Mouse (Mus musculus) thymus, postnatal 0 days (tissue): ENCODE data around the gene Socs4. TPM values are rescaled to one million over a fixed set of nuclear protein-coding genes. Genes with fewer than 3 reads are reported as not detected.

Source experiments
- DNase-seq: peaks from one replicate; pipeline ENCODE4 v3.0.0-alpha.2; 2015; ENCODE audit warnings: low spot score
- polyA plus RNA-seq: library from polyadenylated mRNA; unstranded; fragments of >200 nt; fragmentation: Nextera tagmentation; extraction: Ambion mirVana; gene quantifications from 2 replicates; pipeline ENCODE4 v1.2.1, GENCODE M21; 2015

The Socs4 gene
- polyA plus RNA-seq, 1 experiment from 2014 or later = 6.7 TPM

GRCm38 (mm10) chr14:47335300-47335699, 58.6 kb downstream of the Socs4 start:
- DNase-seq = no peak

DNA sequence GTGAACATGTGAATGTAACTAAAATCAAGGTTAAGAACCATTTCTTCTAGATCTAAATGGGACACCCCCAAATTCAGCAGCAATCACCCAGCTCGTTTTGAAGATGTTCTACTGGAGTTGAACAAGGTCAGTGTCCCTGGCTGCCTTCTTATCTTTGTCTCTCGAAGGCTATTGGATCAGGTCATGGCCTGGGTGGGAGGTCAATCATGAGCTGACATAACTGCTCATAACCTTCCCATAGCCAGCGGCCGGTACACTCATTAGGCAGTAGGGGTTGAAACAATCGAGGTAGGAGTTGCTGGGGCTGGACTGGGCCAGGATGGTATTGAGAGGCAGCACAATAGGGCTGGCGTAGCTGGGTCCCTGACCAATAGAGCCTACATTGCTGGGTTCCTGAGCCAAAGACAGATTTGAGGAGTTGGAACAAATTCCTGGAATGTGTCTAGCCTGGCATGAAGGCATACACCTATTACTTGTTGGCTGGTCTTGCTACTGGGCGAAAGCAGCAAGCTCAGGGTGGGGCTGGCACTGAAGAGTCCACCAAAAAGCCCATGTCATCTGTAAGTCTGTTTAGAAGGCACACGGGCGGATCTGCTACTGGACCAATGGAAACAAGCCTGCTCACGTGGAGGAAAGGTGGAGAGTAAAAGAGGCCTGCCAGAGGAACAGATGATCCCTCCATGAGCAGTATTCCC, 63.6 kb downstream of the Socs4 start:
- DNase-seq = no peak

DNA sequence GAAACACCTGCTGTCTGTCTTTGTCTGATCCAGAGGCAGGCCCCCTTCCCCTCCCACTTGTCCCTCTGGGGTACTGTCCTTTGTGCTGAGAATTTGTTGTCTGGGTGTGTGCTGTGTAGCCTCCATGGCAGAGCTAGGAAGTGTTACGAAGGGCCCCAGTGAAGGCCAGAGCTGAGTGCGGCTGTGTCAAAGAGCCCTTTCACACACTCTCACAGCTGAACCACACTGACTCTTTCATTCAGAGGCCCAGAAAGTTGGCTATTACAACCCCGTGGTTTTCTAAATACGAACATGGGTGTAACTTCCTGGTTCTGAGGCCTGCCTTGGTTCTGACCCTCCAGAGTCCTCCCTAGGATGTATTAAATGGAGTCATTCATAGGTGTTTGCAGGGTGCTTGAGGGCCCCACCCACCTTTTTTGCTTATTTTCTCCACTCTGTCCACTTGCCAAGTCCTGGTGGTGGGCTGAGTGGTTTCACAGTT, 65.1 kb downstream of the Socs4 start:
- DNase-seq = no peak

Other genes starting within 250 kb of the Socs4 start
- 16.1 and 16.6 TPM in 2 replicates for gene Gch1, start 87.5 kb upstream of the Socs4 start, polyA plus RNA-seq
- gene Wdhd1, start 74 bp upstream of the Socs4 start, polyA plus RNA-seq = 24.3 and 28.1 TPM in 2 replicates
- gene Mapk1ip1l, start 21.3 kb downstream of the Socs4 start, polyA plus RNA-seq = 38.8 and 40.4 TPM in 2 replicates
- gene Lgals3, start 90.8 kb downstream of the Socs4 start, polyA plus RNA-seq = 75.2 and 79.9 TPM in 2 replicates
- 41.8 and 46.4 TPM in 2 replicates for gene Dlgap5, start 141.5 kb downstream of the Socs4 start, polyA plus RNA-seq
- 18.2 and 20.3 TPM in 2 replicates for gene Fbxo34, start 173.5 kb downstream of the Socs4 start, polyA plus RNA-seq